Mouse (Mus musculus) liver, embryonic 15.5 days (tissue): ENCODE data around the gene Slc7a7. TPM values are rescaled to one million over a fixed set of nuclear protein-coding genes. Genes with fewer than 3 reads are reported as not detected.
A peak's percentile ranks its signal among the peaks of the same experiment; 100 is the strongest.

Experiments used
- ATAC-seq: fragments of 200-750 bp; cut with Nextera tagmentation; 2 replicates; pipeline ENCODE4 v1.8.0; 2017; ENCODE audit warnings: moderate number of reproducible peaks, mild to moderate bottlenecking, moderate library complexity; ENCODE audit not compliant: insufficient read depth
- H3K27ac ChIP-seq: fragments of 300-500 bp; sonication (generic); replicated peaks from 2 replicates; pipeline ENCODE4 v1.5.1; 2015; ENCODE audit warnings: mild to moderate bottlenecking, inconsistent platforms
- H3K27me3 ChIP-seq: fragments of 300-500 bp; sonication (generic); 2 replicates; pipeline ENCODE4 v1.6.1; 2015; ENCODE audit warnings: mild to moderate bottlenecking, inconsistent platforms
- H3K36me3 ChIP-seq: fragments of 300-500 bp; sonication (generic); replicated peaks from 2 replicates; pipeline ENCODE4 v1.6.1; 2015; ENCODE audit warnings: moderate library complexity, mild to moderate bottlenecking, inconsistent platforms
- H3K4me1 ChIP-seq: fragments of 300-500 bp; sonication (generic); replicated peaks from 2 replicates; pipeline ENCODE4 v1.6.1; 2015; ENCODE audit warnings: inconsistent platforms
- H3K4me2 ChIP-seq: fragments of 300-500 bp; sonication (generic); 2 replicates; pipeline ENCODE4 v1.6.1; 2015; ENCODE audit warnings: moderate library complexity, mild to moderate bottlenecking, inconsistent platforms
- H3K4me3 ChIP-seq: fragments of 300-500 bp; sonication (generic); replicated peaks from 2 replicates; pipeline ENCODE4 v1.5.1; 2015; ENCODE audit warnings: mild to moderate bottlenecking, inconsistent platforms
- H3K9ac ChIP-seq: fragments of 300-500 bp; sonication (generic); 2 replicates; pipeline ENCODE4 v1.6.1; 2015; ENCODE audit warnings: moderate library complexity, mild to moderate bottlenecking, inconsistent platforms
- H3K9me3 ChIP-seq: fragments of 300-500 bp; sonication (generic); replicated peaks from 2 replicates; pipeline ENCODE4 v1.6.1; 2016; ENCODE audit warnings: inconsistent platforms
- WGBS: fragments of 180-500 bp; shearing (Covaris S2); methylation state at CpG from one replicate; pipeline ENCODE4 v1.1.7; 2015; ENCODE audit warnings: mixed read lengths; ENCODE audit not compliant: insufficient replicate concordance; 5-methylcytosine and 5-hydroxymethylcytosine counted together
- polyA plus RNA-seq: library from polyadenylated mRNA; unstranded; fragments of >200 nt; fragmentation: Nextera tagmentation; extraction: Ambion mirVana; gene quantifications from 2 replicates; pipeline ENCODE4 v1.2.1, GENCODE M21; 2015

The Slc7a7 gene
- 9.9 and 10.5 TPM in 2 replicates for polyA plus RNA-seq

- Histone ChIP-seq H3K27me3 (no peaks in the 10 kb centered on the region), H3K4me2 (peak within 1 kb of the TSS; percentile 66), H3K4me3 (peak within 1 kb of the TSS; percentile 49), H3K36me3 (no peaks in the 10 kb centered on the region), H3K4me1 (peaks cover 45% of the 10 kb centered on the region), H3K27ac (peak within 1 kb of the TSS; percentile 64), H3K9ac (peak within 1 kb of the TSS; percentile 47), H3K9me3 (no peaks in the 10 kb centered on the region)
- peak; percentile 61 for ATAC-seq
- 5% methylated on average over 19 of the region's 19 CpGs for WGBS
These were observed at the start of gene Slc7a7 for GRCm38 (mm10) chr14:54417623-54418081. TSS of gene Slc7a7 (minus strand) at chr14:54417780.

- no peaks in the 10 kb centered on the region for H3K27me3 ChIP-seq
- no peaks in the 10 kb centered on the region for H3K9me3 ChIP-seq
- peak overlapping the region; percentile 93 for H3K9ac ChIP-seq
- peak overlapping the region; percentile 93 for H3K4me2 ChIP-seq
- peaks cover 37% of the 10 kb centered on the region for H3K4me1 ChIP-seq
- peak; percentile 74 for ATAC-seq
- under 1% methylated on average over 56 of the region's 57 CpGs for WGBS
- H3K36me3 ChIP-seq, result peaks cover 39% of the 10 kb centered on the region
- peak overlapping the region; percentile 97 for H3K4me3 ChIP-seq
- H3K27ac ChIP-seq, result peak overlapping the region; percentile 93
These were observed 46.9 kb upstream of the Slc7a7 start for GRCm38 (mm10) chr14:54464293-54465005.

- no peaks in the 10 kb centered on the region for H3K9me3 ChIP-seq
- H3K36me3 ChIP-seq, result peaks cover 34% of the 10 kb centered on the region
- H3K4me3 ChIP-seq, result peak within 1 kb of the TSS; percentile 97
- H3K4me1 ChIP-seq, result peaks cover 37% of the 10 kb centered on the region
- 0% methylated on average over 35 of the region's 35 CpGs for WGBS
- peak; percentile 86 for ATAC-seq
- H3K9ac ChIP-seq, result peak within 1 kb of the TSS; percentile 93
- peak within 1 kb of the TSS; percentile 93 for H3K4me2 ChIP-seq
- H3K27me3 ChIP-seq, result no peaks in the 10 kb centered on the region
- peak within 1 kb of the TSS; percentile 93 for H3K27ac ChIP-seq
These were observed 46.3 kb upstream of the Slc7a7 start, which contains the start of gene Lrp10 for GRCm38 (mm10) chr14:54463959-54464292. TSS of gene Lrp10 (plus strand) at chr14:54464137.

GRCm38 (mm10) chr14:54463108-54463958 is 45.8 kb upstream of the Slc7a7 start:
- Histone ChIP-seq H3K36me3 (peaks cover 28% of the 10 kb centered on the region), H3K27me3 (no peaks in the 10 kb centered on the region), H3K4me3 (peak overlapping the region; percentile 97), H3K27ac (peak overlapping the region; percentile 93), H3K9ac (peak overlapping the region; percentile 93), H3K4me1 (peaks cover 37% of the 10 kb centered on the region), H3K9me3 (no peaks in the 10 kb centered on the region), H3K4me2 (peak overlapping the region; percentile 93)
- ATAC-seq, result peak; percentile 43
- WGBS, result 6% methylated on average over 12 of the region's 12 CpGs

- H3K27me3 ChIP-seq, result no peaks in the 10 kb centered on the region
- H3K4me3 ChIP-seq, result no peak overlapping the region
- peaks cover 16% of the 10 kb centered on the region for H3K36me3 ChIP-seq
- WGBS, result 57% methylated on average over 4 of the region's 4 CpGs
- no peak overlapping the region for H3K4me2 ChIP-seq
- H3K9me3 ChIP-seq, result no peaks in the 10 kb centered on the region
- H3K4me1 ChIP-seq, result peaks cover 37% of the 10 kb centered on the region
- no peak for ATAC-seq
- no peak overlapping the region for H3K9ac ChIP-seq
- H3K27ac ChIP-seq, result no peak overlapping the region
These were observed 44.6 kb upstream of the Slc7a7 start for GRCm38 (mm10) chr14:54462146-54462545.

- Histone ChIP-seq H3K9ac (no peak overlapping the region), H3K4me1 (peaks cover 20% of the 10 kb centered on the region), H3K36me3 (no peaks in the 10 kb centered on the region), H3K4me3 (no peak overlapping the region), H3K27me3 (no peaks in the 10 kb centered on the region), H3K9me3 (no peaks in the 10 kb centered on the region), H3K27ac (no peak overlapping the region), H3K4me2 (no peak overlapping the region)
- WGBS, result 60% methylated on average over 14 of the region's 14 CpGs
- peak; percentile 15; the same call in 1 of the 2 replicates for ATAC-seq
These were observed 40.5 kb upstream of the Slc7a7 start for GRCm38 (mm10) chr14:54457907-54458569.

- no peaks in the 10 kb centered on the region for H3K27me3 ChIP-seq
- H3K4me3 ChIP-seq, result no peak overlapping the region
- 53% methylated on average over 11 of the region's 11 CpGs for WGBS
- H3K27ac ChIP-seq, result no peak overlapping the region
- peaks cover 9% of the 10 kb centered on the region for H3K4me1 ChIP-seq
- H3K9me3 ChIP-seq, result no peaks in the 10 kb centered on the region
- H3K9ac ChIP-seq, result no peak overlapping the region
- H3K36me3 ChIP-seq, result no peaks in the 10 kb centered on the region
- H3K4me2 ChIP-seq, result no peak overlapping the region
- no peak for ATAC-seq
These were observed 37.3 kb upstream of the Slc7a7 start for GRCm38 (mm10) chr14:54454669-54455528.

GRCm38 (mm10) chr14:54453566-54453965 is 36.0 kb upstream of the Slc7a7 start:
- peaks cover 17% of the 10 kb centered on the region for H3K4me1 ChIP-seq
- no peak overlapping the region for H3K4me2 ChIP-seq
- 70% methylated on average over 9 of the region's 9 CpGs for WGBS
- no peak overlapping the region for H3K4me3 ChIP-seq
- no peaks in the 10 kb centered on the region for H3K36me3 ChIP-seq
- H3K27ac ChIP-seq, result no peak overlapping the region
- no peaks in the 10 kb centered on the region for H3K27me3 ChIP-seq
- H3K9me3 ChIP-seq, result no peaks in the 10 kb centered on the region
- H3K9ac ChIP-seq, result no peak overlapping the region
- no peak for ATAC-seq

- peaks cover 41% of the 10 kb centered on the region for H3K4me1 ChIP-seq
- H3K27ac ChIP-seq, result no peak overlapping the region
- 44% methylated on average over 3 of the region's 3 CpGs for WGBS
- no peak overlapping the region for H3K4me3 ChIP-seq
- H3K27me3 ChIP-seq, result peaks cover 2% of the 10 kb centered on the region; the same call in 1 of the 2 replicates
- ATAC-seq, result no peak
- no peak overlapping the region for H3K9ac ChIP-seq
- no peaks in the 10 kb centered on the region for H3K9me3 ChIP-seq
- no peak overlapping the region for H3K4me2 ChIP-seq
- no peaks in the 10 kb centered on the region for H3K36me3 ChIP-seq
These were observed 27.9 kb upstream of the Slc7a7 start for GRCm38 (mm10) chr14:54445476-54445875.
